Mouse (Mus musculus) heart, embryonic 11.5 days (tissue): Measurements from ENCODE around the gene Aurkb. TPM values are rescaled to one million over a fixed set of nuclear protein-coding genes. Genes with fewer than 3 reads are reported as not detected.

Source experiments
- ATAC-seq: fragments of 200-750 bp; cut with Nextera tagmentation; replicated peaks from 2 replicates; pipeline ENCODE4 v1.8.0; 2017; ENCODE audit warnings: moderate library complexity; ENCODE audit not compliant: insufficient number of reproducible peaks, low FRiP score, low TSS enrichment
- H3K27ac ChIP-seq: fragments of 300-500 bp; sonication (generic); 2 replicates; pipeline ENCODE4 v1.5.1; 2014; ENCODE audit warnings: mild to moderate bottlenecking, low read depth, low read length
- H3K27me3 ChIP-seq: fragments of 300-500 bp; sonication (generic); 2 replicates; pipeline ENCODE4 v1.6.1; 2014; ENCODE audit warnings: mild to moderate bottlenecking, low read length, mixed read lengths; ENCODE audit not compliant: control insufficient read depth, insufficient read depth
- H3K36me3 ChIP-seq: fragments of 300-500 bp; sonication (generic); 2 replicates; pipeline ENCODE4 v1.6.1; 2014; ENCODE audit warnings: mild to moderate bottlenecking, low read length, moderate library complexity, mixed read lengths; ENCODE audit not compliant: control insufficient read depth, insufficient read depth
- H3K4me1 ChIP-seq: fragments of 300-500 bp; sonication (generic); 2 replicates; pipeline ENCODE4 v1.6.1; 2014; ENCODE audit warnings: low read length; ENCODE audit not compliant: control insufficient read depth, insufficient read depth
- H3K4me2 ChIP-seq: fragments of 300-500 bp; sonication (generic); 2 replicates; pipeline ENCODE4 v1.6.1; 2014; ENCODE audit warnings: mild to moderate bottlenecking, moderate library complexity
- H3K4me3 ChIP-seq: fragments of 300-500 bp; sonication (generic); 2 replicates; pipeline ENCODE4 v1.5.1; 2014; ENCODE audit warnings: low read depth, low read length
- H3K9ac ChIP-seq: fragments of 300-500 bp; sonication (generic); 2 replicates; pipeline ENCODE4 v1.6.1; 2014; ENCODE audit warnings: mild to moderate bottlenecking, low read depth, low read length, moderate library complexity
- H3K9me3 ChIP-seq: fragments of 300-500 bp; sonication (generic); replicated peaks from 2 replicates; pipeline ENCODE4 v1.6.1; 2016; ENCODE audit warnings: low read length; ENCODE audit not compliant: control insufficient read depth
- WGBS: fragments of 180-500 bp; shearing (Covaris S2); extraction: QIAGEN DNeasy Blood & Tissue Kit; methylation state at CpG from one replicate; pipeline ENCODE4 v1.1.7; 2014; ENCODE audit not compliant: insufficient replicate concordance; 5-methylcytosine and 5-hydroxymethylcytosine counted together
- polyA plus RNA-seq: library from polyadenylated mRNA; unstranded; fragments of >200 nt; fragmentation: Nextera tagmentation; extraction: Ambion mirVana; gene quantifications from 2 replicates; pipeline ENCODE4 v1.2.1, GENCODE M21; 2014

Aurkb gene
- polyA plus RNA-seq, 1 experiment from 2014 or later = 89.2 TPM

GRCm38 (mm10) chr11:69098762-69099091 is 53.3 kb downstream of the Aurkb start:
- peak overlapping the region; percentile 58 for H3K4me3 ChIP-seq
- no peaks in the 10 kb centered on the region for H3K27me3 ChIP-seq
- H3K9me3 ChIP-seq = no peaks in the 10 kb centered on the region
- H3K4me1 ChIP-seq = peaks cover 48% of the 10 kb centered on the region
- under 1% methylated on average over 19 of the region's 19 CpGs for WGBS
- H3K9ac ChIP-seq = peak overlapping the region; percentile 69
- H3K36me3 ChIP-seq = peaks cover 15% of the 10 kb centered on the region
- H3K4me2 ChIP-seq = peak overlapping the region; percentile 94
- peak; percentile 55 for ATAC-seq
- H3K27ac ChIP-seq = peak overlapping the region; percentile 96

GRCm38 (mm10) chr11:69099177-69099914 is 53.9 kb downstream of the Aurkb start:
- Histone ChIP-seq H3K4me3 (peak overlapping the region; percentile 58), H3K4me2 (peak overlapping the region; percentile 94), H3K27me3 (no peaks in the 10 kb centered on the region), H3K36me3 (peaks cover 21% of the 10 kb centered on the region), H3K9ac (peak overlapping the region; percentile 69), H3K4me1 (peaks cover 48% of the 10 kb centered on the region), H3K9me3 (no peaks in the 10 kb centered on the region), H3K27ac (peak overlapping the region; percentile 96)
- under 1% methylated on average over 22 of the region's 22 CpGs for WGBS
- no peak for ATAC-seq

- WGBS = 1% methylated on average over 23 of the region's 23 CpGs
Observed at GRCm38 (mm10) chr11:69099915-69100345, 54.5 kb downstream of the Aurkb start.

GRCm38 (mm10) chr11:69100639-69101360 is 55.4 kb downstream of the Aurkb start:
- peak overlapping the region; percentile 96 for H3K27ac ChIP-seq

More at GRCm38 (mm10) chr11:69099915-69100345, 54.5 kb downstream of the Aurkb start:
- Histone ChIP-seq H3K27me3 (no peaks in the 10 kb centered on the region), H3K4me3 (peak overlapping the region; percentile 58), H3K4me2 (peak overlapping the region; percentile 94), H3K9me3 (no peaks in the 10 kb centered on the region), H3K4me1 (peaks cover 48% of the 10 kb centered on the region), H3K36me3 (peaks cover 24% of the 10 kb centered on the region), H3K27ac (peak overlapping the region; percentile 96), H3K9ac (peak overlapping the region; percentile 69)
- 0 out of 2 replicates have a peak, but pooled peaks have one; percentile 2 for ATAC-seq

More at GRCm38 (mm10) chr11:69100639-69101360, 55.4 kb downstream of the Aurkb start:
- WGBS = 88% methylated on average over 20 of the region's 20 CpGs
- peaks cover 28% of the 10 kb centered on the region for H3K36me3 ChIP-seq
- H3K4me1 ChIP-seq = peaks cover 48% of the 10 kb centered on the region
- H3K27me3 ChIP-seq = no peaks in the 10 kb centered on the region
- peak overlapping the region; percentile 94 for H3K4me2 ChIP-seq
- H3K9me3 ChIP-seq = no peaks in the 10 kb centered on the region
- 0 out of 2 replicates have a peak overlapping the region, but pooled peaks have one; percentile 36 for H3K9ac ChIP-seq
- ATAC-seq = no peak
- H3K4me3 ChIP-seq = no peak overlapping the region

Other genes starting within 250 kb of the Aurkb start
- gene Ndel1, start 173.8 kb upstream of the Aurkb start, polyA plus RNA-seq = 52.5 and 59.9 TPM in 2 replicates
- gene Rnf222, start 157.1 kb upstream of the Aurkb start, polyA plus RNA-seq = 0.11 and 0.18 TPM in 2 replicates
- gene Rpl26, start 144.1 kb upstream of the Aurkb start, polyA plus RNA-seq = 719 and 795 TPM in 2 replicates
- gene Odf4, start 118.6 kb upstream of the Aurkb start, polyA plus RNA-seq = not detected in 2 replicates
- gene Arhgef15, start 88.2 kb upstream of the Aurkb start, polyA plus RNA-seq = 9.0 and 12.3 TPM in 2 replicates
- gene Slc25a35, start 77.5 kb upstream of the Aurkb start, polyA plus RNA-seq = 1.5 and 1.6 TPM in 2 replicates
- 67.0 and 70.6 TPM in 2 replicates for gene Rangrf, start 70.5 kb upstream of the Aurkb start, polyA plus RNA-seq
- 17.3 and 24.0 TPM in 2 replicates for gene Pfas, start 37.2 kb upstream of the Aurkb start, polyA plus RNA-seq
- 41.3 and 48.3 TPM in 2 replicates for gene Ctc1, start 29.7 kb upstream of the Aurkb start, polyA plus RNA-seq
- gene Borcs6, start 14.1 kb downstream of the Aurkb start, polyA plus RNA-seq = 7.7 and 9.8 TPM in 2 replicates
- gene Tmem107, start 25.2 kb downstream of the Aurkb start, polyA plus RNA-seq = 26.4 and 28.2 TPM in 2 replicates
- 89.7 and 94.7 TPM in 2 replicates for gene Vamp2, start 42.8 kb downstream of the Aurkb start, polyA plus RNA-seq
- 6.2 and 6.3 TPM in 2 replicates for gene Per1, start 49.6 kb downstream of the Aurkb start, polyA plus RNA-seq
- 0.35 and 0.64 TPM in 2 replicates for gene Hes7, start 74.8 kb downstream of the Aurkb start, polyA plus RNA-seq
- 0.32 and 0.49 TPM in 2 replicates for gene 9130213A22Rik, start 76.9 kb downstream of the Aurkb start, polyA plus RNA-seq
- 0.37 and 0.39 TPM in 2 replicates for gene Aloxe3, start 80.2 kb downstream of the Aurkb start, polyA plus RNA-seq
- not detected in 2 replicates for gene Alox12b, start 111.3 kb downstream of the Aurkb start, polyA plus RNA-seq
- 1.1 and 2.0 TPM in 2 replicates for gene Alox8, start 152.2 kb downstream of the Aurkb start, polyA plus RNA-seq
- 0.13 and 0.17 TPM in 2 replicates for gene Gucy2e, start 191.4 kb downstream of the Aurkb start, polyA plus RNA-seq